Mouse (Mus musculus) left cerebral cortex, postnatal 10 days (tissue): ENCODE results near the gene Cyp1a1. TPM values are rescaled to one million over a fixed set of nuclear protein-coding genes. Genes with fewer than 3 reads are reported as not detected.
"Not testable (repeated sequence)": the region's sequence is repeated elsewhere in the genome, so short reads cannot be mapped to it uniquely, and the experiment has no call there.

Experiments
- DNase-seq, 2 experiments: peaks; one replicate each; pipeline ENCODE4 v3.0.0; 2021 to 2022; ENCODE audit warnings: low spot score in 2 of 2, mixed read lengths in 1 of 2; ENCODE audit errors: extremely low spot score in 1 of 2
- intact Hi-C: fragments of 180-260 bp; cut with DNase I; formaldehyde crosslinking; loops from one replicate; pipeline ENCODE4 v1.15.1; 2025
- total RNA-seq, 2 experiments: library from RNA; stranded (reverse); gene quantifications; 2 replicates each; pipeline ENCODE4 v1.2.3; 2021

Cyp1a1 gene
- total RNA-seq, 2 experiments from 2014 or later, result 0.41 to 0.43 TPM

GRCm38 (mm10) chr9:57686011-57686410, 1.7 kb upstream of the Cyp1a1 start:
- intact Hi-C loops, result no loop called here
- no peak for DNase-seq

DNA sequence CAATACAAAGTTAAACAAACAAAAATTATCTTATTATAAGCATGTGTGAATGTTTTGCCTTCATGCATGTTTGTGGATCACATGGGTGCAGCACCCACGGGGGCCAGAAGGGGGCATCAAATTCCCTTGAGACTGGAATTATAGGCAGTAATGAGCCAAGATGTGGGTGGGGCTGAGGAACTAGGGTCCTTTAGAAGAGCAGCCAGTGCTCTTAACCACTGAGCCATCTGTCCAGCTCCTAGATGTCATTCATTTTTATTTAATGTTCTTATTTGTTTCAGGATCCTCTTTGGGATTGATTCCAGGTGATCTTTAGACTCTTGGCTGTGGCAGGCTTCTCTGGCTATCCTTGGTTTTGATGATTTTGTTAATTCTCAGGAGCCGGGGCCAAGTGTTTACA, 430 bp downstream of the Cyp1a1 start:
- no peak for DNase-seq
- intact Hi-C loops, result no loop called here

DNA sequence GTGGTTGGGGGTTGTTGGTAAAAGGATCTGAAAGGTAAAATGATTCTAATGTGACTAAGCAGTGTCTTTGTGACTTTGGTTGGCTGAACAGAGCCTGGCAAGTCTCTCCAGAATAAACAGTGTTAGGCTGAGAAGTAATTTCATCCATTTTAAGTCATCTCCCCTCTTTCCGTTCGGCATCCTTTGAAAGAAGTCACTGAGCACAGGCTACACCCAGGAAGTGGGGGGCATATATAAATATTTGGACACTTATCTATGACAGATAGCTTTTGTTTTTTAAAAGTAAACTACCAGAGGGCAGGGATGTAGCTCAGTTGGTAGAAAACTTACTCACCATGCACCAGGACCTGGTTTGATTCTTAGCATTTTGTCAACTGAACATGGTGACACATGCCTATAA, 878 bp downstream of the Cyp1a1 start:
- intact Hi-C loops, result no loop called here

DNA sequence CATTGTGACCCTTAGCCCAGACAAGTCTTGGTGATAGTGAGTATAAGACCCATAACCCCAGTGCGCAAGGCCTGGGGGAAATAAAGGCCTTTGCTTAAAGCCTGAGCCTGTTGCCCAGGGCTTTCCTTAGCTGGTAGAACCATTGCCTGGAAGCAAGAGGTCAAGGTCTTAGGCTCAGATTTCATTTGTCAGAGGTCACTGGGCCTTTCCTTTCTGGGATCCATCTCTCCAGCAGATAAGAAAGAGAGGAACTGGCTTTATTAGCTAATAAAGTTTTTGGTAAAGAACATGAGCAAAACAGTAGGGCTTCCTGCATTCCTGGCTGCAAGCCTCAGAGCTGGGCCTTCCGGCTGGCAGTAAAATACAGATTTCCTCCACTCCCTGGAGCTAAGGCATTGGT, 6.4 kb downstream of the Cyp1a1 start:
- intact Hi-C loops, result no loop called here
- DNase-seq, result no peak

More for the DNA sequence above, 878 bp downstream of the Cyp1a1 start:
- no peak for DNase-seq

- intact Hi-C loops, result no loop called here
- DNase-seq, result peak; percentile 75 to 83
Observed at GRCm38 (mm10) chr9:57696380-57697285, 8.9 kb downstream of the Cyp1a1 start.

- no peak for DNase-seq
- intact Hi-C loops, result no loop called here
Observed at GRCm38 (mm10) chr9:57697380-57697779, 9.7 kb downstream of the Cyp1a1 start.

DNA sequence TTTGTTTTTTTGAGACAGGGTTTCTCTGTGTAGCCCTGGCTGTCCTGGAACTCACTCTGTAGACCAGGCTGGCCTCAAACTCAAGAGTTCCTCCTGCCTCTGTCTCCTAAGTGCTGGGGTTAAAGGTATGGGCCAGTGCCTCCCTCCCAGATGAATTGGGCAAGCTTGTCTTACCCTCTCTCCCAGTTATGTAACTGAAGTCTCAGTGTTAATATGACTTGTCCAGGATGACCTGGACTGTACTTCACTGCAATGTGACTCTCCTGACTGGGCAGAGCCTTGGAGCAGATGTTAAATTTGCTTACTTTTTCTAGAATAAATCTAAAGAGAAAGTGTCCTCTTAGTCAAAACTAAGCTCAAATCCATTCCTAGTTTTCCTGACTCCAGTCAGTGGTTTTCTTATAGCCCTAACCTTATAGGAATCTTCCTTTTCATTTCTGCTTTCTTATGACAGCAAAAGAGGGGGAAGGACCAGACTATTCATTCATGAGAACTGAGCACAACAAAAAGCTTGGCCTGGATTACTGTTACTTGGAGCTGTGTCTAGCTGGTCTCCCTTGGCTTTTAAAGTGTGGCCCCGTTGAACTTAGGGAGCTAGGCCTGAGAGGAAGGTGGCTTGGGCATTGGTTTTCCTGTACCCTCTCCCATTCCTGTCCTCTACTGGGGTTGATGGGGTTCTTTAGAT, 10.9 kb downstream of the Cyp1a1 start:
- intact Hi-C loops, result no loop called here
- peak in 1 of 2 experiments; percentile 19 for DNase-seq

DNA sequence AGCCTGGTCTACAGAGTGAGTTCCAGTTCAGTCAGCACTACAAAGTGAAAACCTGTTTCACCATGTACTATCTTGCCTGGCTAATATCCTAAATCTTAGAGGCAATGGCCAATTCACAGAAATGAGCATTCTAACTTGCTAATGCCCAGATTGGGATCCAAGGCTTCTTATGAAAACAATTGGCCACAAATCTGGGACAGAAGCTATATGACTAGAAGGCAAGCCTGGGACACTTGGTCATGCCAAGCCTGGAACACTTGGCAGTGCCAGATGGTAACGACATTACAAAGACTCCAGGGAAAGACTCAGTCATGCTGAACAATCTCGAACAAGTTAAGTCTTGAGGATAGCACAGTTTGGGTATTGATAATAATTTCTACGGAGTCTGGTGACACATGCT, 18.8 kb downstream of the Cyp1a1 start:
- intact Hi-C loops, result loop anchor here (5.0 kb wide), 1 partner anchor 44 kb away; no protein-coding TSS in a partner anchor
- no peak for DNase-seq

DNA sequence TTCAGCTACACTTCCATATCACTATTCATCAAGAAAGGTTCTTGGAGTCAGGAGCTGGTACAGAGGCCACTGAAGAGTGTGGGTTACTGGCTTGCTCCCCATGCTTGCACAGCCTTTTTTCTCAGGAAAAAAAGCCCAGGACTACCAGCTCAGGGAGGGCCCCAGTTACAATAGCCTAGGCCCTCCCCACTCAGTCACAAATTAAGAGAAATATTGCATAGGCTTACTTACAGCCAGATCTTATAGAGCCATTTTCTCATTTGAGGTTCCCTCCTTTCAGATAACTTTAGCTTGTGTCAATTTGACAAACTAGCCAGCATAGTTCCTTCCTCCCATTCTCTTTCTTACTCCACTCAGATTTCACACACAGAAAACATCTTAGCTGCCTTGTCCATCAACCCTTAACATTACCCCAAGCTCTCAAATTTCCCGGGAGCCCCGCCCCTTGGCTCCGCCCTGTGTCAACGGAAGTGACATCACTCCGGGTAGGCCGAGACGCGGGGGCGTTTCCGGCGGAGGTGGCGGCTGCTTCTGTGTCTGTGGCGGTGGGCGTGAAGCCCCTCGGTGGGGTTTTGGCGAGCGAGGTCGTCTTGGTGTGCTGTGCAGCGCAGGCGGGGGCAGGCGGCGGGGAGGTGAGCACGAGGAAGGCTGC, 20.5 kb downstream of the Cyp1a1 start, which contains the start of gene Edc3:
Gene Edc3, plus strand, starts transcription at position 473 of the 652 bp plus-strand sequence.
- intact Hi-C loops, result loop anchor here (5.0 kb wide), 1 partner anchor 46 kb away; no protein-coding TSS in a partner anchor
- DNase-seq, result peak; percentile 80 to 95

GRCm38 (mm10) chr9:57708720-57709274, 21.1 kb downstream of the Cyp1a1 start:
- DNase-seq, result peak; percentile 23 to 71
- intact Hi-C loops, result loop anchor here (5.0 kb wide), 1 partner anchor 46 kb away; no protein-coding TSS in a partner anchor

DNA sequence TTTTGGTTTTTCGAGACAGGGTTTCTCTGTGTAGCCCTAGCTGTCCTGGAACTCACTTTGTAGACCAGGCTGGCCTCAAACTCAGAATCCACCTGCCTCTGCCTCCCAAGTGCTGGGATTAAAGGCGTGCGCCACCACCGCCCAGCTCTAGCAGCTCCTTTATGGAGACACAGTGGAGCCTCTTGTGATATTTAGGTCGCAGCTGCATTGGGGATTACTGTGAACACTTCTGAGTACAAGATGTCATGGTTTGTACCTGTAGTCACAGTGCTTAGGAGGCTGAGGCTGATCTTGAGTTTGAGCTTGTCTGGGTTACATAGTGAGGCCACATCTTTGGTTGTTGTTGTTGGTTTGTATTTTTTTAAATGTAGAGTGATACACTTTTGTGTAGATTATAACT, 22.5 kb downstream of the Cyp1a1 start:
- intact Hi-C loops, result not testable (repeated sequence)

DNA sequence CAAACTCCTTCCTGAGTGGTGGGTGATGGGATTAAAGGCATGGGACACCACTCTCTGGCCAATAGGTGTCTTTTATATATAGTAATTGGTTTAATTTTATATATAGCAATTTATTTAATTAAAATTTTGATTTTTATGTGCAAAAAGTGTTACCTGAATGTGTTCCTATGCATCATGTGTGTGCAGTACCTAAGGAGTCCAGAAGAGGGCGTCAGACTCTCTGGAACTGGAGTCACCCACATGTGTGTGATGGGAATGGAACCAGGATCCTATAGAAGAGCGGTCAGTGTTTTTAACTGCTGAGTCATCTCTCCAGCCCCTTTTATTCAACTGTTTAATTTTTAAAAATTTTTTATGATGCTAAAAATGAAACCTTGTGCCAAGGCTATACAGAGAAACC, 24.5 kb downstream of the Cyp1a1 start:
- DNase-seq, result no peak
- intact Hi-C loops, result no loop called here

More for the DNA sequence above, 22.5 kb downstream of the Cyp1a1 start:
- DNase-seq, result not testable (repeated sequence)

GRCm38 (mm10) chr9:57718408-57718807, 30.7 kb downstream of the Cyp1a1 start:
- no peak for DNase-seq
- intact Hi-C loops, result no loop called here

DNA sequence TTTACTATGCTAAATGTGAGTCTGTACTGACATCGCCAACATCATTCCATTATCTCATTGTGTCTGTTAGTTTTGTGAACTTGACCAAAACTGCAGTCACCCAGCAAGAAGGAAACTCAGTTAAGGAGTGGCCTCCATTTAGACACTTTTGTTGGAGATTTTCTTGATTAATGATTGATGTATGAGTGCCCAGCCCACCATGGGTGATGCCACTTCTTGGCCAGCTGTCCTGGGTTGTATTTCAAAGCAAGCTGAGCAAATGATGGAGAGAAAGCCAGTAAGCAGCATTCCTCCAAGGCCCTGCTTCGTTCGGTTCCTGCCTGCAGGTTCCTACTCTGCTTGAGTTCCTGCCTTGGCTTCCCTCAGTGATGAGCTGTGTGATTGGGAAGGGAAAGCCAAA, 33.0 kb downstream of the Cyp1a1 start:
- intact Hi-C loops, result no loop called here
- DNase-seq, result no peak

DNA sequence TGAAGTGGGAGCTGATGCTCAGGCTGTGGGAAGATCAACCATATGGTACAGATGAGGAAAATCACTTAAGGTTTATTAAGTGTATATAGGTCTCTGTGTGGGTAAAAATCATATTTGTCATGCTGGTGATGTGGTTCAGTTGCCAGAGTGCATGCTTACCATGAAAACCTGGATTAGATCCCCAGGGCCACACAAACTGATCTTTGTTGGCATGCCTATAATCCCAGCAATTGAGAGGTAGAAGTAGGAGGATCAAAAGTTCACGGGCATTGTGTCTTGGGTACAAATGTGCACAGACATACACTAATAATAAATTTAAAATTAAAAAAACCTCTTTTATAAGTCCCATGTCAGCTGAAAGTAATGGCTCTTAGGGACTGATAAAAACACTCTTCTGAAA, 34.6 kb downstream of the Cyp1a1 start:
- intact Hi-C loops, result no loop called here
- no peak for DNase-seq

DNA sequence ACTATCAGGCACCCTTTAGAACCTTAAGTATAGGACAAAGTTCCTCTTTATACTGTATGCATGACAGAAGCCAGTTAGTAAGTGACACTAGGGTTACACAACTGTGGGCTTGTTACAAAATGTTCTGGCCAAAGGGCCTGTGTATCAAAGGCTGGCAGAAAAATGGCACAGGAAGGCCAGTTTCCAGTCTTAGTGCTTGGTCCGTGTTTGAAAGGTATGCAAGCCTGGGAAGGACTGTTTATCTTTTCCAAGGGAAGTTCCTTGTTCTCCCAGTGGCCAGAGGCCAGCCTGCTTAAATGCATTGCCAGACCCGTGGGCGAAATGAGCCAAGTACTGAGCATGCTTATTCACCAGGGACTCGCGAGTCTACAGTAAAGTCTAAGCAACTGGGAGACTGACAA, 35.6 kb downstream of the Cyp1a1 start:
- intact Hi-C loops, result no loop called here

GRCm38 (mm10) chr9:57723796-57724195, 36.1 kb downstream of the Cyp1a1 start:
- no peak for DNase-seq
- intact Hi-C loops, result no loop called here

More for the DNA sequence above, 35.6 kb downstream of the Cyp1a1 start:
- peak; percentile 60 to 66 for DNase-seq

DNA sequence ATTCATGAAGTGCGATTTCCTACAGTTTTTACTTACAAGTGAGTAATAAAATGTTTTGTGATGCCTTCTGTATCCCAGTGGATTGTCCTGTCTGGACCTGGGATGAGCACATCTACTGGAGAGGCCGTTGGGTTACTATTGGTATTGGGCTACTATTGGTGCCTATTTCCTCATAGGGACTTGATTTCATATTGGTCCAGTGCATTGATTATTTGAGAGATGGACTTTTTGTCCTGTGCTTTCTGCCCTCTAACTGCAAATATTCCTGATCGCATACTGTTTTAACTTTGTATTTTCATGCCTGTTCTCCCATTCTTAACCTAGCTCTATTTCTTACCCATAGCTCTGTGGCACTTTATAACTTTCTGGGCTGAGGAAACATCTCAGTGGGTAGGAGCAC, 37.0 kb downstream of the Cyp1a1 start:
- intact Hi-C loops, result no loop called here
- DNase-seq, result no peak

DNA sequence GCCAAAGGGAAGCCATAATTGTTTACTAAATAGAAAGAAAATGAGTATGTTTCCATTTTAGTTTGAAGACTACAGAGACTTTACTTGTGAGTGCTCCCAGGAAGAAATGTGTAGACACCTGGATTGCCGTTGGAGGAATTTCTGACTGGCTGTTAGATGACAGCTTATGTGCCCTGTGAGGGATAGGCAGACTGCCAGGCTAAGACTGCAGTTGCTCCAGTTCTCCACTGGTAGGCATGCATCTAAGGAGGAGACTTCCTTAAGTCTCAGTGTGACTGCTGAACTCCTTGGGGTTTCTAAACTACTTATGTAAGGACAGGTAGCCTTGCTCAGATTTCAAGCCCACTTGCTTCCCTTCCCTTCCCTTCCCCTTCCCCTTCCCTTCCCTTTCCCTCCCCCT, 40.6 kb downstream of the Cyp1a1 start:
- intact Hi-C loops, result no loop called here
- no peak for DNase-seq
